Mouse (Mus musculus) liver, embryonic 14.5 days (tissue): Measurements from ENCODE around the gene Ston1.

ENCODE experiments used
- CTCF ChIP-seq: IDR thresholded peaks from 2 replicates; pipeline ENCODE4 v1.5.1; 2016; ENCODE audit warnings: antibody characterized with exemption, low read depth, control low read depth
- EP300 ChIP-seq: IDR thresholded peaks from 2 replicates; pipeline ENCODE4 v1.6.1; 2016; ENCODE audit warnings: antibody characterized with exemption, low read depth

DNA sequence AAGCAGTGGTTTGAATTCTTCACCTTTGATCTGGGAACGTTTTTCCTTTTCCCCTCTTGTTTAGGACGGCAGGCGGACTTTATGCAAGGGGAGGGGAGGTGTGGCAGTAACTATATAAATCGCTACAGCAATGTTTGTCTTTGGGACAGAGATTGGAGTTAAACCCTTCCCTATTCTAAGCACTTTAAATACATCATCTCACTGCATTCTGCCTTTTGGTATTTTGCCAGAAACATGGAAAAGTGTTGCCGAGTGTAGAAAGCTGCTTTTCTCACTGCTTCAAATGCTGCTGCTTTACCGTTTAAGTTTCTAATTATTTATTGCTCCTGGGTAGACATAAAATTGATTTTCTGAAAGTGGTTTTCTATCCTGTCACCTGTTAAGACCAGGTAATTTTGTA is 104.9 kb downstream of the Ston1 start:
- TF ChIP-seq CTCF, result no peak
- TF ChIP-seq EP300, result no peak
